Mouse (Mus musculus) kidney, adult 2 months (tissue): ENCODE results near the gene Rbbp8nl. TPM values are rescaled to one million over a fixed set of nuclear protein-coding genes. Genes with fewer than 3 reads are reported as not detected.

ENCODE experiments used
- DNase-seq: peaks from one replicate; pipeline ENCODE4 v3.0.0; 2021
- H3K27ac ChIP-seq: fragments of 200-500 bp; 2 replicates; pipeline ENCODE4 v1.5.1; 2012; ENCODE audit warnings: low read depth, low read length, control low read depth, inconsistent platforms; ENCODE audit not compliant: insufficient read depth
- H3K27me3 ChIP-seq: fragments of 200-500 bp; replicated peaks from 2 replicates; pipeline ENCODE4 v1.6.1; 2012; ENCODE audit warnings: mild to moderate bottlenecking, moderate library complexity, low read length, inconsistent platforms; ENCODE audit not compliant: control insufficient read depth, insufficient read depth
- H3K36me3 ChIP-seq: fragments of 200-500 bp; 2 replicates; pipeline ENCODE4 v1.6.1; 2012; ENCODE audit warnings: mild to moderate bottlenecking, moderate library complexity, low read length, inconsistent platforms; ENCODE audit not compliant: control insufficient read depth, insufficient read depth
- H3K4me1 ChIP-seq: fragments of 200-500 bp; 2 replicates; pipeline ENCODE4 v1.6.1; 2011; ENCODE audit warnings: low read length; ENCODE audit not compliant: control insufficient read depth, insufficient read depth
- H3K4me3 ChIP-seq: fragments of 200-500 bp; 2 replicates; pipeline ENCODE4 v1.5.1; 2011; ENCODE audit warnings: mild to moderate bottlenecking, low read depth, low read length, control low read depth; ENCODE audit not compliant: insufficient read depth
- CTCF ChIP-seq: fragments of 200-500 bp; conservative IDR thresholded peaks from 2 replicates; pipeline ENCODE4 v1.5.1; 2011; ENCODE audit warnings: low read depth, mild to moderate bottlenecking, control low read depth, low read length, moderate library complexity, mixed read lengths; ENCODE audit not compliant: insufficient read depth, insufficient read length
- POLR2A ChIP-seq: fragments of 200-500 bp; IDR thresholded peaks from one replicate; pipeline ENCODE4 v1.6.1; 2011; ENCODE audit warnings: low read depth, low read length, control low read depth
- WGBS: fragments of 180-500 bp; shearing (Covaris S2); methylation state at CpG from one replicate; pipeline ENCODE4 v1.1.7; 2018; 5-methylcytosine and 5-hydroxymethylcytosine counted together
- polyA plus RNA-seq: library from polyadenylated mRNA; depleted of rRNA; stranded (reverse); fragments of >200 nt; gene quantifications from 2 replicates; pipeline ENCODE4 v1.2.3, GENCODE M21; 2012

Gene Rbbp8nl
- polyA plus RNA-seq, 1 experiment: 0.50 TPM

- peak within 1 kb of the TSS; percentile 72 for H3K4me3 ChIP-seq
- peak within 1 kb of the TSS; percentile 2 for H3K27ac ChIP-seq
- TF ChIP-seq CTCF (no peak), POLR2A (no peak)
- peak; percentile 98 for DNase-seq
- no peaks in the 10 kb centered on the region for H3K27me3 ChIP-seq
- WGBS: 5% methylated on average over 68 of the region's 68 CpGs
- H3K36me3 ChIP-seq: no peaks in the 10 kb centered on the region
- peaks cover 12% of the 10 kb centered on the region; the same call in 1 of the 2 replicates for H3K4me1 ChIP-seq
Measured at GRCm38 (mm10) chr2:180273394-180274244, 16.1 kb downstream of the Rbbp8nl start, which contains the start of gene Cables2. Cables2 (minus strand) TSS chr2:180273496.

GRCm38 (mm10) chr2:180272884-180273321, 16.8 kb downstream of the Rbbp8nl start:
- TF ChIP-seq CTCF (no peak), POLR2A (no peak)
- peak overlapping the region; percentile 72 for H3K4me3 ChIP-seq
- DNase-seq: peak; percentile 53
- no peaks in the 10 kb centered on the region for H3K27me3 ChIP-seq
- H3K36me3 ChIP-seq: no peaks in the 10 kb centered on the region
- H3K4me1 ChIP-seq: peaks cover 12% of the 10 kb centered on the region; the same call in 1 of the 2 replicates
- under 1% methylated on average over 37 of the region's 37 CpGs for WGBS
- peak overlapping the region; percentile 2; the same call in 1 of the 2 replicates for H3K27ac ChIP-seq

GRCm38 (mm10) chr2:180271804-180272395, 17.8 kb downstream of the Rbbp8nl start:
- TF ChIP-seq CTCF: no peak
- no peak for TF ChIP-seq POLR2A
- Histone ChIP-seq H3K27me3 (no peaks in the 10 kb centered on the region), H3K27ac (no peak overlapping the region), H3K36me3 (no peaks in the 10 kb centered on the region), H3K4me3 (no peak overlapping the region), H3K4me1 (peaks cover 12% of the 10 kb centered on the region; the same call in 1 of the 2 replicates)
- DNase-seq: no peak
- WGBS: 69% methylated on average over 5 of the region's 5 CpGs

- Histone ChIP-seq H3K4me3 (no peak overlapping the region), H3K27ac (no peak overlapping the region), H3K27me3 (no peaks in the 10 kb centered on the region), H3K4me1 (peaks cover 12% of the 10 kb centered on the region; the same call in 1 of the 2 replicates), H3K36me3 (no peaks in the 10 kb centered on the region)
- TF ChIP-seq POLR2A: no peak
- TF ChIP-seq CTCF: no peak
- DNase-seq: no peak
- WGBS: 62% methylated on average over 7 of the region's 7 CpGs
Measured at GRCm38 (mm10) chr2:180270537-180271255, 19.0 kb downstream of the Rbbp8nl start.

GRCm38 (mm10) chr2:180269329-180269728, 20.4 kb downstream of the Rbbp8nl start:
- no peak for DNase-seq
- Histone ChIP-seq H3K36me3 (no peaks in the 10 kb centered on the region), H3K4me1 (peaks cover 9% of the 10 kb centered on the region; the same call in 1 of the 2 replicates), H3K4me3 (no peak overlapping the region), H3K27ac (no peak overlapping the region), H3K27me3 (no peaks in the 10 kb centered on the region)
- no peak for TF ChIP-seq CTCF
- no peak for TF ChIP-seq POLR2A
- WGBS: 95% methylated on average over 10 of the region's 10 CpGs

- TF ChIP-seq CTCF: no peak
- no peak for TF ChIP-seq POLR2A
- Histone ChIP-seq H3K4me3 (no peak overlapping the region), H3K4me1 (peaks cover 4% of the 10 kb centered on the region; the same call in 1 of the 2 replicates), H3K36me3 (no peaks in the 10 kb centered on the region), H3K27me3 (no peaks in the 10 kb centered on the region), H3K27ac (no peak overlapping the region)
- DNase-seq: no peak
- 68% methylated on average over 2 of the region's 2 CpGs for WGBS
Measured at GRCm38 (mm10) chr2:180267955-180268354, 21.7 kb downstream of the Rbbp8nl start.
